Mouse (Mus musculus): ENCODE data around the gene Gm10190.

DNA sequence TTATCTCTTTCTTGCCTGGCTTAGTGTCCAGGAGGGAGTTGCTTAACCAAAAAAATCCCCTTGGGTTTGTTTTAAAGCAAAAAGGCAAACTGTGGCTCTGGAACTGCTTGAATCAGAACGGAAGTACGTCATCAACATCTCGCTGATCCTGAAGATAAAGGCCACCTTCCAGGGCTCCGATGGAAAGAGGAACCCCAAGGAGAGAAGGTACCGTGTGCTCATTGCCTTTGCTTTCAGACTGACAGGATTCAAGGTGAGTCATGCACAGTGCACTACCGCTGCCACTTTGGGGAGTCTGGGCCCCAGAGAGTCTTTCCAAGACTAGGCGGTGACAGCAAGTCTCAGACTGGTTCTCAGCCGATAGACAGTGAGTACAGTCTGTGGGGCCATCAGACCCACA is 13.1 kb downstream of the Gm10190 start:
- no peak for TF ChIP-seq CTCF (IDR thresholded peaks at IDR 0.05; ENCODE audit: low read depth, low read length)
- TF ChIP-seq POLR2AphosphoS5 (IDR thresholded peaks at IDR 0.05; ENCODE audit: insufficient replicate concordance, low read depth, low read length): no peak

Measured in G1E (cell line).